Mouse (Mus musculus) layer of hippocampus, adult 6 months (tissue): ENCODE results near the gene Macf1. TPM values are rescaled to one million over a fixed set of nuclear protein-coding genes. Genes with fewer than 3 reads are reported as not detected.

ENCODE experiments used
- long read RNA-seq, 2 experiments: library from polyadenylated mRNA; unstranded; transcript quantifications; one replicate each; pipeline ENCODE4 v2.0.0; 2019 to 2020
- microRNA-seq: library from miRNA; unstranded; fragments of <30 nt; microRNA quantifications from one replicate; pipeline ENCODE4 v1.2.0, GENCODE M21; 2020
- polyA plus RNA-seq: library from polyadenylated mRNA; unstranded; fragments of <200 nt; fragmentation: Nextera tagmentation; gene quantifications from 2 replicates; pipeline ENCODE4 v1.2.3, GENCODE M21; 2021

The Macf1 gene
- polyA plus RNA-seq: 22.6 and 25.1 TPM in 2 replicates
- long read RNA-seq, experiment 1, partial matches to known transcripts: 47 of 67 reads
- long read RNA-seq, experiment 1, other reads (novel, unspliced or antisense): 20 of 67 reads
- long read RNA-seq, experiment 2, partial matches to known transcripts: 59 of 77 reads
- long read RNA-seq, experiment 2, other reads (novel, unspliced or antisense): 18 of 77 reads

DNA sequence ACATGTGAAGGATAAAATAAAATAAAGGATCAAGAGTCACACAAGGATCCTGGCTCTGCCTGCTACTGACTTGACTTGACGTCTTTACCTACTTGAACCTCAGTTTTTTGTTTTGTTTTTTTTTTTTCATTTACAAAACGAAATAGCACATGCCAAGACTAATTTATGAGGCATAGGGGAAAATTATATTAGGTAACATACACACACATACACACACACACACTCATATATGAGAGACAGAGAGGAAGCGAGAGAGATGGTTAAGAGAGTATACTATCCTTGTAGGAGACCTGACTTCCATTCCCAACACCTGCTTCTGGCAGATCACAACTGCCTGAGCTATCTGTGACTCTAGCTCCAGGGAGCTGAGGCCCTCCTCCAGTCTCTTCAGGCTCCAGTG lies at the start of gene Macf1:
Macf1 (minus strand) TSS at position 101 of the 400 bp plus-strand sequence.

DNA sequence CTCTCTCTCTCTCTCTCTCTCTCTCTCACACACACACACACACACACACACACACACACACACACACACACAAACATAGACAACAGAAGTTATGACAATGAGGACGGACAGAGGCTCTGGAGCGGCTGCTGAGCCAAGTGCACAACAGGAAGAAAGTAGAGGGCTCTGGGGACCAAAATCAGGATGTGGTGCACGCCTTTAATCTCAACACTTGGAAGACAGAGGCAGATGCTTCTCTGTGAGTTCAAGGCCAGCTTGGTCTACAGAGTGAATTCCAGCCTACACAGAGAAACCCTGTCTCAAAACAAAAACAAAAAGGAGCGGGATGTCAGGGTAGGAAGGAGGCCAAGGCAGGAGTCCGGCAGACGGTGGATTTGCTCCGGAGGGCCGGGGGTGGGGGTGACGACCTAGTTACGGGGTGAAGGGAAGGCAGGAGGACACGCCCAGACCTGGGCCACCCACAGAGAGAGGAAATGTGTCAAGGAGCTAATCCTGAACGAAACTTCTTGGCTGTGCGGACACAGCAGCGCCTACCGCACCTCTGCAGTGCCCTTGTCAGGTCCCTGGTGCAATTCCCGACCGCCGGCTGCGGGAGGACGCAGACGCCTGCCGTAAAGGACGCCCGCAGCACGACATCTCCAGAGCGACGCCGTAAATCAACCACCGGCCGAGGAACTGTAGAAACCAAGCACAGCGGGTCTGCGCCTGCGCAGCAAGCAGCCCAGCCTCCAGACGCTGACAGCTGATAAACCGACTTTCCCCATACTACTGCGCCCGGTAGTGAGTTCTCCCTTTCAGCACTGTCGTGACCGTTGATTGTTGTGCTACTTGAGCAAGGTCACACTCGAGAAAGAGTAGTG lies 33.6 kb upstream of the Macf1 start, which contains the start of gene Ndufs5:
Ndufs5 (minus strand) TSS at position 629 of the 860 bp plus-strand sequence.

DNA sequence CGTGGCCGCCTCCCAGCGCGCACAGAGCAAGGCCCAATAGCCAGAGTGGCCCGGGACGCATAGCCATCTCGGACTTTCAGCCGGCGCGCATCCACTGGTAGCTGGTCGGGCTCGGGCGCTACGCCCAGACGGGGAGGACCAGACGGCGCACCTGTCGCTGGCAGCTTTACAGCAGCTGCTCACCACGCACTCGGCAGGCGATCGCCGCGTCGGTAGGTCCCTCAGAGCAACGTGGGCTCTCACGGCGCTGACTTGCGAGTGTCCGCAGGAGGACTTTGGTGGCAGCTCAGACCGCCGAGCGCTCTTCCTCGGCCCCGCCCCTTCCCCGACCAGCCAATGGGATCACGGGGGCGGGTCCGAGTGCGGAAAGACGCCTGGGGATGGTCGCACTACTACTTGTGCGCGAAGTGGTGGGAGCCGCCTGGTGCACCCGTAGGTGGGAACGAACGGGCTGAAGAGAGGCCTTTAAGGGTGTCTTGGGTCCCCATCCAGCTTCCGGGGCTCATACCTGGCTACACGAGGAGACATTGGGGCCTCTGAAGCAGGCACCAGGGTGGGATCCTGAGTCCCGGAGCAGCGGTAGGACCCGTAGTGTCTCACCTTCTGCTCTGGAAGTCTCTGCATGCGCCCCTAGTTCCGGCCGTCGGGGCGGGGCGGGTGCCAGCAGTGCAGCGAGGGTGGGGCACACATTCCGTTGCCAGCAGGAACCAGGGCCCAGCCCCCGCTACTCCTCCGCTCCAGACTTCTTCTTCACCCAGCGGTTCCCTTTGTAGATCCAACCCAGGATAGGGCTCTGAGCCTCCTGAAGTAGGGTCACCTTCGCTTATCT lies 341.3 kb downstream of the Macf1 start, which contains the start of gene Bmp8a:
Bmp8a (minus strand) TSS at position 611 of the 829 bp plus-strand sequence.

DNA sequence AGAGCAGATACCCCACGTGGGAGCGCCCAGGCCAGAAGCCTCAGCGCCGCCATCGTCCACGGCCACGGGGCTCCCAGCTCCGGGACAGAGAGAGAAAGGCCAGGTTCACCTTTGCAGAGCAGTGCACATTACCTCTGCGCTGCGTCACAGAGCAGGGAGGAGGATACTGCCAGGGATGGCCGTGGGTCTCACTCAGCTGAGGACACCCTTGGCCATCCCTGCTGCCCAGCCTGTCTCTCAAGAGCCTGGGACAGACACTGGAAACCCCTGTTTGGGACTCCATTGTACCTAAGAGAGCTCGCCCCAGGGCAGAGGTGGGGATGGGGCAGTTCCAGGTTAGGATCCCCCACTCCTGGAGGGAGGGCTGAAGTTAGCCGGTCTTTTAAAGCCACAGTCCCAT lies 360.6 kb downstream of the Macf1 start, which contains the start of gene Oxct2a:
Oxct2a (minus strand) TSS at position 101 of the 400 bp plus-strand sequence.

Small RNAs within 50 kb of the gene (microRNA-seq; reads per million reads assigned to microRNA genes)
- gene Mir6398: not detected

Other genes starting within 250 kb of the Macf1 start
- 1,264 and 1,286 TPM in 2 replicates for gene Ndufs5, start 33.8 kb upstream of the Macf1 start, polyA plus RNA-seq
- gene Akirin1, start 66.0 kb upstream of the Macf1 start, polyA plus RNA-seq: 73.2 and 75.2 TPM in 2 replicates
- gene Rhbdl2, start 103.5 kb upstream of the Macf1 start, polyA plus RNA-seq: 0.16 and 0.28 TPM in 2 replicates
- 0.08 and 0.14 TPM in 2 replicates for gene 4933427I04Rik, start 175.3 kb upstream of the Macf1 start, polyA plus RNA-seq
- gene Mycbp, start 220.5 kb upstream of the Macf1 start, polyA plus RNA-seq: 27.9 and 32.8 TPM in 2 replicates
- gene Rragc, start 233.1 kb upstream of the Macf1 start, polyA plus RNA-seq: 11.3 and 12.0 TPM in 2 replicates
- gene 4930535I16Rik, start 233.7 kb upstream of the Macf1 start, polyA plus RNA-seq: not detected in 2 replicates